In genomic region chr13:56682326-56682725, GRCm38 (mm10) we compare ENCODE assay signal across 8 mouse cellular contexts. TPM values are rescaled to one million over a fixed set of nuclear protein-coding genes. Genes with fewer than 3 reads are reported as not detected.
DNase-seq lines count a peak whose midpoint lies in the region; ATAC-seq and TF ChIP-seq lines count a peak whose summit lies in the region.

No protein-coding gene starts in this region.

- no peaks in the 10 kb centered on the region for H3K9me3 ChIP-seq in heart, embryonic 13.5 days
- H3K9me3 ChIP-seq in stomach, postnatal 0 days (ENCODE audit: control insufficient read depth, low read length), result no peaks in the 10 kb centered on the region

- TF ChIP-seq EP300 in stomach, postnatal 0 days (optimal IDR thresholded peaks at IDR 0.05), result no peak

- H3K4me2 ChIP-seq in heart, embryonic 13.5 days, result 0 out of 2 replicates have a peak overlapping the region, but pooled peaks have one; percentile 1
- peak overlapping the region; percentile 19; the same call in 1 of the 2 replicates for H3K4me2 ChIP-seq in stomach, postnatal 0 days (replicated peaks; ENCODE audit: low read depth)

- no peak overlapping the region for H3K4me3 ChIP-seq in heart, embryonic 13.5 days
- peak overlapping the region; percentile 25 for H3K4me3 ChIP-seq in lung, adult 2 months (replicated peaks; ENCODE audit: extremely low read depth, low read depth, low read length)
- no peak overlapping the region for H3K4me3 ChIP-seq in stomach, postnatal 0 days (ENCODE audit: low read depth, low read length)

- TF ChIP-seq CTCF in lung, adult 2 months (IDR thresholded peaks at IDR 0.05; ENCODE audit: insufficient read depth, low read length), result no peak
- no peak for TF ChIP-seq CTCF in stomach, postnatal 0 days (IDR thresholded peaks at IDR 0.05; ENCODE audit: low read depth)

- DNase-seq in adrenal gland, postnatal 14 days, result peak; percentile 42
- no peak for DNase-seq in adrenal gland, postnatal 25 days
- DNase-seq in 3134 (ENCODE audit: extremely low read depth, insufficient read length, low spot score), result peak; percentile 48
- peak; percentile 96 for DNase-seq in cerebellum, adult 9-10 months
- peak; percentile 71 for DNase-seq in lung, adult 2 months
- DNase-seq in stomach, postnatal 0 days (ENCODE audit: low spot score), result peak; percentile 68
- DNase-seq in Muller cell, postnatal 12 days (ENCODE audit: inconsistent ontology term), result no peak

- WGBS in heart, embryonic 13.5 days, result 79% methylated on average over 17 of the region's 17 CpGs
- 51% methylated on average over 17 of the region's 17 CpGs for WGBS in lung, adult 2 months
- WGBS in stomach, postnatal 0 days, result 47% methylated on average over 17 of the region's 17 CpGs

- H3K36me3 ChIP-seq in heart, embryonic 13.5 days, result no peaks in the 10 kb centered on the region
- no peaks in the 10 kb centered on the region for H3K36me3 ChIP-seq in stomach, postnatal 0 days (ENCODE audit: control insufficient read depth, insufficient read depth, low read length)

- no peak overlapping the region for H3K9ac ChIP-seq in heart, embryonic 13.5 days
- no peak overlapping the region for H3K9ac ChIP-seq in stomach, postnatal 0 days (ENCODE audit: low read length)

- peak overlapping the region; percentile 53 for H3K27ac ChIP-seq in heart, embryonic 13.5 days (replicated peaks)
- H3K27ac ChIP-seq in stomach, postnatal 0 days (replicated peaks), result peak overlapping the region; percentile 56

- peak; percentile 53; the same call in 1 of the 2 replicates for TF ChIP-seq POLR2A in lung, adult 2 months (IDR thresholded peaks at IDR 0.05; ENCODE audit: borderline replicate concordance, extremely low read depth, low read depth, low read length)

- no peak for ATAC-seq in heart, embryonic 13.5 days (ENCODE audit: extremely low read depth, insufficient number of reproducible peaks, low FRiP score, low TSS enrichment)
- peak; percentile 77 for ATAC-seq in stomach, postnatal 0 days (ENCODE audit: low FRiP score, low TSS enrichment)

- peaks cover under 1% of the 10 kb centered on the region; the same call in 1 of the 2 replicates for H3K27me3 ChIP-seq in heart, embryonic 13.5 days (replicated peaks)
- no peaks in the 10 kb centered on the region for H3K27me3 ChIP-seq in stomach, postnatal 0 days (ENCODE audit: control insufficient read depth, insufficient read depth, low read length)

- H3K4me1 ChIP-seq in heart, embryonic 13.5 days, result peaks cover 39% of the 10 kb centered on the region
- H3K4me1 ChIP-seq in lung, adult 2 months (ENCODE audit: control insufficient read depth, insufficient read depth, low read length), result peaks cover 15% of the 10 kb centered on the region
- H3K4me1 ChIP-seq in stomach, postnatal 0 days (replicated peaks; ENCODE audit: control insufficient read depth, insufficient read depth), result peaks cover 6% of the 10 kb centered on the region

RNA-seq across cellular contexts. Expression of gene Smad5, which starts 20.5 kb away (rescaled TPM):
- total RNA-seq in adrenal gland, postnatal 14 days (2021), result 50.9 and 61.1 TPM in 2 replicates
- total RNA-seq in adrenal gland, postnatal 25 days (2021), result 55.5 and 75.5 TPM in 2 replicates
- 16.0 and 16.7 TPM in 2 replicates for polyA plus RNA-seq in heart, embryonic 13.5 days (2015; fragmentation: Nextera tagmentation; extraction: Ambion mirVana)
- 20.3 and 27.1 TPM in 2 replicates for polyA plus RNA-seq in lung, adult 2 months (2012; rRNA removed)
- 9.4 and 10.3 TPM in 2 replicates for polyA plus RNA-seq in stomach, postnatal 0 days (2015; fragmentation: Nextera tagmentation; extraction: Ambion mirVana)

Comparison
In these comparisons a context has a peak if more than half of its experiments do, and no peak if none do; other contexts are left out.
1. DNase-seq: peak in adrenal gland, postnatal 14 days (single experiment), 3134 (single experiment), cerebellum, adult 9-10 months (single experiment), lung, adult 2 months (single experiment) and stomach, postnatal 0 days (single experiment); none in adrenal gland, postnatal 25 days (single experiment) and Muller cell, postnatal 12 days (single experiment).